Mouse (Mus musculus) liver, embryonic 12.5 days (tissue): ENCODE data around the gene Dnajb13. TPM values are rescaled to one million over a fixed set of nuclear protein-coding genes. Genes with fewer than 3 reads are reported as not detected.
"Not testable (repeated sequence)": the region's sequence is repeated elsewhere in the genome, so short reads cannot be mapped to it uniquely, and the experiment has no call there.

Source experiments
- ATAC-seq: fragments of 200-750 bp; cut with Nextera tagmentation; 2 replicates; pipeline ENCODE4 v1.8.0; 2017; ENCODE audit warnings: moderate number of reproducible peaks, mild to moderate bottlenecking, moderate library complexity
- H3K27ac ChIP-seq: fragments of 300-500 bp; sonication (generic); 2 replicates; pipeline ENCODE4 v1.5.1; 2016; ENCODE audit warnings: mild to moderate bottlenecking
- H3K27me3 ChIP-seq: fragments of 300-500 bp; sonication (generic); replicated peaks from 2 replicates; pipeline ENCODE4 v1.6.1; 2016; ENCODE audit warnings: mild to moderate bottlenecking, moderate library complexity
- H3K36me3 ChIP-seq: fragments of 300-500 bp; sonication (generic); 2 replicates; pipeline ENCODE4 v1.6.1; 2016; ENCODE audit warnings: mild to moderate bottlenecking, moderate library complexity
- H3K4me1 ChIP-seq: fragments of 300-500 bp; sonication (generic); 2 replicates; pipeline ENCODE4 v1.6.1; 2016
- H3K4me2 ChIP-seq: fragments of 300-500 bp; sonication (generic); 2 replicates; pipeline ENCODE4 v1.6.1; 2016; ENCODE audit warnings: mild to moderate bottlenecking, moderate library complexity
- H3K4me3 ChIP-seq: fragments of 300-500 bp; sonication (generic); 2 replicates; pipeline ENCODE4 v1.5.1; 2016; ENCODE audit warnings: mild to moderate bottlenecking, moderate library complexity
- H3K9ac ChIP-seq: fragments of 300-500 bp; sonication (generic); 2 replicates; pipeline ENCODE4 v1.6.1; 2016; ENCODE audit warnings: mild to moderate bottlenecking, moderate library complexity
- H3K9me3 ChIP-seq: fragments of 300-500 bp; sonication (generic); replicated peaks from 2 replicates; pipeline ENCODE4 v1.6.1; 2016; ENCODE audit warnings: mild to moderate bottlenecking, moderate library complexity
- WGBS: fragments of 180-500 bp; shearing (Covaris S2); methylation state at CpG from one replicate; pipeline ENCODE4 v1.1.7; 2016; ENCODE audit not compliant: insufficient replicate concordance; 5-methylcytosine and 5-hydroxymethylcytosine counted together
- polyA plus RNA-seq: library from polyadenylated mRNA; unstranded; fragments of >200 nt; fragmentation: Nextera tagmentation; extraction: Ambion mirVana; gene quantifications from 2 replicates; pipeline ENCODE4 v1.2.1, GENCODE M21; 2016

The Dnajb13 gene
- polyA plus RNA-seq, 1 experiment from 2014 or later, result 2.5 TPM

DNA sequence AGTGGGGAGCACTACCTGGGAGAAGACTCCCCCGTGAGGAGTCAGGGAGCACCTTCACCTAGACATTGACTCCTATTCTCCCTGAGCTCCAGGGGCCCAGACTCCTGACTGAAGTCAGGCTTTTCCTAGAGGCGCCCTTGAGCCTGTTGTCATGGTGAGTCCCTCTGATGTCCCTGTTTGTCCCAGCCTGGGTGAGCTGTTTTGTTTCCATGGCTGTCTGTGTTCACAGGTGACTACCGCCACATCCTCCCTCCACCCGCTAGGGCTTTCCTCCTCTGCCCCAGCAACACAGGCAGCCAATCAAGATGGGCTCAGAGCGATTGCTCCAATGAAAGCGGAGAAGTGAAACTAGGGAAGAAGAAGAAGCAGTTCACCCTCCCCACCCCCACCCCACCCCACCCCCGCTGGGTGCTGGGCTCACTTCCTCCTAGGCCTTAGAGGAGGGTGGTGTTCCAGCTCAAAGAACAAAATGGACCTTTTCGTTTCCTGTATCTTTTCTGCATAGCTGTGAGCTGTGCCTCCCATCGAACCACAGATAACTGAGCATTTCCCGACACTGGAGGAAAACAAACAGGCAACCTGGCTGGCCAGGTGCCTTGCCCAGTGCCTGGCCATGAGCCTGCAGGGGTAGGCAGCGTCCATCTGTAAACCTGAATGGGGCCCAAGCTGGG lies 19.0 kb downstream of the Dnajb13 start:
- WGBS, result 26% methylated on average over 11 of the region's 11 CpGs
- peak overlapping the region; percentile 91 for H3K27ac ChIP-seq
- H3K36me3 ChIP-seq, result peaks cover 69% of the 10 kb centered on the region
- H3K9ac ChIP-seq, result peak overlapping the region; percentile 95
- no peaks in the 10 kb centered on the region for H3K27me3 ChIP-seq
- peak overlapping the region; percentile 82 for H3K4me3 ChIP-seq
- H3K4me2 ChIP-seq, result peak overlapping the region; percentile 94
- peaks cover 80% of the 10 kb centered on the region for H3K4me1 ChIP-seq
- H3K9me3 ChIP-seq, result no peaks in the 10 kb centered on the region
- ATAC-seq, result peak; percentile 31

GRCm38 (mm10) chr7:100495042-100495441 lies 19.7 kb downstream of the Dnajb13 start:
- H3K4me1 ChIP-seq, result peaks cover 74% of the 10 kb centered on the region
- H3K9me3 ChIP-seq, result no peaks in the 10 kb centered on the region
- no peaks in the 10 kb centered on the region for H3K27me3 ChIP-seq
- peaks cover 62% of the 10 kb centered on the region for H3K36me3 ChIP-seq
- ATAC-seq, result no peak
- 33% methylated on average over 8 of the region's 8 CpGs for whole genome bisulfite sequencing
- H3K9ac ChIP-seq, result peak overlapping the region; percentile 95
- peak overlapping the region; percentile 91 for H3K27ac ChIP-seq
- peak overlapping the region; percentile 82 for H3K4me3 ChIP-seq
- H3K4me2 ChIP-seq, result peak overlapping the region; percentile 94

GRCm38 (mm10) chr7:100494415-100494831 lies 20.3 kb downstream of the Dnajb13 start:
- Histone ChIP-seq H3K36me3 (peaks cover 56% of the 10 kb centered on the region), H3K27ac (peak overlapping the region; percentile 91), H3K9ac (peak overlapping the region; percentile 95), H3K4me1 (peaks cover 68% of the 10 kb centered on the region), H3K4me3 (peak overlapping the region; percentile 82), H3K4me2 (peak overlapping the region; percentile 94), H3K9me3 (no peaks in the 10 kb centered on the region), H3K27me3 (no peaks in the 10 kb centered on the region)
- 54% methylated on average over 7 of the region's 7 CpGs for WGBS
- no peak for ATAC-seq

DNA sequence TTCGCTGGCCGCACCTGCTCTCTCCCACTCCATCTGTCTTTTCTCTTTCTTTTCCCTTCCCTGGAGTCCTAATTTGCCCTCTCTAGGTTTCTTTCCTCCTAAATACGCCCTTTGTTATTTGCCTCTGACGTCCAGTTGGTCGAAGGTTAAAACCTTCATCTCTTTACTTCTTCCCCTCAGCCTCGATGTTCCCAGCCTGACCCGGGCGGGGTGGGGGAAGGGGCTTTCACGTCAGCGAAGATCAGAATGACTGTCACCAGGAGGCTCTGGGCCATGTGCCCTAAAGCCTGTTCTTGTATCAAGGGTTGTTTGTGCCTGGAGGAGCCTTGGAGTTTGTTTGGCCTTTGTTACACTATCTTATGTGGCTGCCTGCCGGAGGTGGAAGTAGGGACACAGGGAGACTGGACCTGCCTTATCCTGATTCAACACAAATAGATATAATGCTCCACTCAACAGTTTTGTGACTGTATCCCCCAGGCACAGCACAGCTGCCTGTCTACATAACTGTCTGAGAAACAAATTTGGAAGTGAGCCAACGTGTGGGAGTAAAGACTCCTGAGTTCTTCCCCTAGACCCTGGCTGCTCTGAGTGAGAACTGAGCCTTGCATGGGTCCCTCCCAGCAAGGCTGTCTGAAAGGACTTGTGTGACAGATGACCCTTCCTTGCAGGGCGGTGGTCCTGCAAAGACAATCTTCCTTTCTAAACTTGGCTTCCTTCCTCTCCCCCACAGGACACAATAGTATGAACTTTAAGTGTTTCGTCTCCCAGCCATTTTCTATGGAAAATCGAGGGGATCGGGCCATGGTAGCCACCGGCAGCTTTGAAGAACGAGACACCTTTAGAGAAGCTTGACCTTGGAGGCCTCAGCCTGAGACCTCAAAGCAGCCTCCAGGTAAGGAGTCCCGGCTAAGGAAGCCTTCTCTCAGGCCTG lies 21.0 kb downstream of the Dnajb13 start:
- H3K27ac ChIP-seq, result peak overlapping the region; percentile 91
- peak overlapping the region; percentile 95 for H3K9ac ChIP-seq
- ATAC-seq, result peak; percentile 2; the same call in 1 of the 2 replicates
- peak overlapping the region; percentile 82 for H3K4me3 ChIP-seq
- H3K36me3 ChIP-seq, result peaks cover 49% of the 10 kb centered on the region
- 13% methylated on average over 19 of the region's 19 CpGs for WGBS
- no peaks in the 10 kb centered on the region for H3K27me3 ChIP-seq
- H3K4me1 ChIP-seq, result peaks cover 61% of the 10 kb centered on the region
- peak overlapping the region; percentile 94 for H3K4me2 ChIP-seq
- no peaks in the 10 kb centered on the region for H3K9me3 ChIP-seq

DNA sequence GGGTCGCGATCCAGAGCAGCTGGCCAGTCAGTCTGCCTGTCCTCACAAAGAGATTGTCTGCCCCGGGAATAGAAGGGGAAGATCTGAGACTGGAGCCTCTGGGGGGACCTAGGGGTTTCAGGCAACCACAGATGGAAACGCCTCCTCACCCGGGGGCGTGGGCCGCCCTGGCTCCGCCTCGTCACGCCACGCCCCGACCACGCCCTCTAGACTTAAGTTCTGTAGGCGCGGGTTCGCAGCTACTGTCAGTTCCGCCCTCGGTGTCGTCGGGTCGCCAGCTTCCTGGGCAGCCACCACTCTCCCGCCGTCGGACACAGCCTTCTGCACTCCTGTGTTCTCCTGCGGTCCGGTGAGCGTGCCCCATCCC lies 21.7 kb downstream of the Dnajb13 start, which contains the start of gene Ucp2:
Gene Ucp2 (plus strand): TSS at position 221 of the 367 bp plus-strand sequence.
- WGBS, result under 1% methylated on average over 27 of the region's 27 CpGs
- Histone ChIP-seq H3K9ac (peak within 1 kb of the TSS; percentile 95), H3K36me3 (peaks cover 42% of the 10 kb centered on the region), H3K4me3 (peak within 1 kb of the TSS; percentile 82), H3K4me2 (peak within 1 kb of the TSS; percentile 94), H3K9me3 (no peaks in the 10 kb centered on the region), H3K4me1 (peaks cover 54% of the 10 kb centered on the region), H3K27me3 (no peaks in the 10 kb centered on the region), H3K27ac (peak within 1 kb of the TSS; percentile 91)
- peak; percentile 86 for ATAC-seq

DNA sequence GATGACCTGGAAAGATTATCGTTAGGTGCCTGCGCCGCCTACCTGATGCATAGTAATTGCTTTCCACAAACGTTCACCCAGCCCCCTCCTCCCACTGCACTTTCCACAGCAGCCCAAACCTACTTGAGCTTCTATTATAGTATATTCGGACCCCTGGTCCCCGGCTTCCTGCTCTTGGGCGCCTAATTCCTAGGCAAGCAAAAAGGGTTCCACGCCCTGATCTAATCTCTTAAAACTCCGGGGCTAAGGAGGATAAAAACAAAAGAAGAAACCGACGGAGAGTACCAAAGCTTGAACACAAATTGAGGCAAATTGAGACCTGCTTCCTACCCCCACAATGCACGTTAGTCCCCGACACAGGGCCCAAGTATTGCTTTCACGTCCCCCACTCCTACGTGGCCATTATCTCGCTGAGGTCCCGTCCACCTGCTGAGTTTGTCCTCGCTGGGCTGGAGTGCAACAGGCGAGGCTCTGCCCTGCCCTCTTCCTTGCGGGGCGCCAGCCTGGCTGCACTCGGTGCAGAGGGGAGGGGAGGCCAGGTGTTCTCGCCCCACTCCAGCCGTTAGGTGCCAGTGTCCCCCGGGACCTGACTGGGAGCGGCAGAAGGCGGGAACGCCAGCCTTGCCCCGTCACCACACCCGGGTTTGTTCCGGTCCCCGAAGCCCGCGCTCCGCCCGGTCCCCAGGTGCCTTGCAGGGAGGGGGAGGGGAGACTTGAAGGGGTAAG lies 22.2 kb downstream of the Dnajb13 start:
- Histone ChIP-seq H3K9ac (peak overlapping the region; percentile 95), H3K9me3 (no peaks in the 10 kb centered on the region), H3K36me3 (peaks cover 37% of the 10 kb centered on the region), H3K4me3 (peak overlapping the region; percentile 82), H3K27ac (peak overlapping the region; percentile 91), H3K27me3 (no peaks in the 10 kb centered on the region), H3K4me1 (peaks cover 51% of the 10 kb centered on the region), H3K4me2 (peak overlapping the region; percentile 94)
- peak; percentile 75 for ATAC-seq
- WGBS, result 2% methylated on average over 36 of the region's 36 CpGs

DNA sequence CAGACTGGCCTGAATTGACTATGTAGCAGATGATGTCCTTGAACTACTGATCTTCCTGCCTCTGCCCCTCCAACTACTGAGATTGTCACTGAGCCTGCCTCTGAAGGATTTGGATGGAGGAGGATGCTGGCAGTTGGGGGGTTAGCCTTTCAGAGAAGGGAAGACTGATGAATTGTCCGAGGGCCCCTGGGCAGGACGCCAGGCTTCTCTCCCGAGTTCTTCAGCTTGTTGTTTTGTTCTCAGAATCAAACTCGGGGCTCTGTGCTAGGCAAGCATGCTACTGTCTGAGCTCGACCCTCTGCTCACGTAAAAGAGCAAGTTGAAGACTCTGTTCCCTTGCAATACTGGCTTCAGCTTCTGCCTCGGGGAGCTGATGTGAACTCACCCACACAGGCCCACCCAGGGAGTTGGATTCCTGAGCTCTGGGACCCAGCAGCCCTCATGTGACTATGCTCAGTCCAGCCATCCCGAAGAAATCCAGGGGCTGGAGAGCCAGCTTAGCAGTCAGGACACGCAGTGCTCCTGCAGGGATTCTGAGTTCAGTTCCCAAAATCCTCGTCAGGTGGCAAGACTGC lies 26.2 kb downstream of the Dnajb13 start:
- Histone ChIP-seq H3K36me3 (no peaks in the 10 kb centered on the region), H3K27ac (no peak overlapping the region), H3K4me1 (peaks cover 37% of the 10 kb centered on the region), H3K9me3 (no peaks in the 10 kb centered on the region), H3K27me3 (no peaks in the 10 kb centered on the region), H3K4me2 (no peak overlapping the region), H3K9ac (no peak overlapping the region), H3K4me3 (no peak overlapping the region)
- ATAC-seq, result no peak
- 58% methylated on average over 10 of the region's 10 CpGs for WGBS

DNA sequence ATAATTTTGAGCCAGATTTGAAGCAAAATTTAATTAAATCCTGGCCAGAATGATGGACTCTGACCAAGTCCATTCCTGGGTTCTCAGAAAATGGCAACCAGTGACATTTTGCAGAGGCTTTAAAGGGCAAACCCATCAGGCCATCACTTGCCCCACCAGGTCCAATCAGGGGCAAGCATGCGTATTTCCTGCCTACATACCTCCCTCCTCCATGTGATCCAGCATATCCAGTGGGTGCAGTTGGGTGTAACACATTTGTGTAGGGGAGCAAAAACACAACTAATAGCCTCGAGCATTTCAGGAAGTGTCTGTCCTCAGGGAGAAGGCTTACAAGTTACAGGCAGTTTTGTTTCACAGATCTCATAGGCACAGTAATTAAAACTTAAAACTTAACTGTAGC lies 27.5 kb downstream of the Dnajb13 start:
- Histone ChIP-seq H3K4me2 (no peak overlapping the region), H3K36me3 (no peaks in the 10 kb centered on the region), H3K4me3 (no peak overlapping the region), H3K9me3 (no peaks in the 10 kb centered on the region), H3K4me1 (peaks cover 36% of the 10 kb centered on the region), H3K9ac (peak overlapping the region; percentile 24; the same call in 1 of the 2 replicates), H3K27me3 (no peaks in the 10 kb centered on the region), H3K27ac (no peak overlapping the region)
- no peak for ATAC-seq
- WGBS, result 52% methylated on average over 2 of the region's 2 CpGs

GRCm38 (mm10) chr7:100484493-100484892 lies 30.3 kb downstream of the Dnajb13 start:
- Histone ChIP-seq H3K9ac (no peak overlapping the region), H3K4me2 (no peak overlapping the region), H3K9me3 (no peaks in the 10 kb centered on the region), H3K4me1 (peaks cover 41% of the 10 kb centered on the region), H3K36me3 (no peaks in the 10 kb centered on the region), H3K27me3 (peaks cover 1% of the 10 kb centered on the region; the same call in 1 of the 2 replicates), H3K27ac (no peak overlapping the region), H3K4me3 (no peak overlapping the region)
- WGBS, result 70% methylated on average over 5 of the region's 5 CpGs
- no peak for ATAC-seq

GRCm38 (mm10) chr7:100482046-100482445 lies 32.7 kb downstream of the Dnajb13 start:
- H3K27ac ChIP-seq, H3K9ac ChIP-seq, H3K9me3 ChIP-seq, H3K36me3 ChIP-seq, H3K4me3 ChIP-seq, H3K27me3 ChIP-seq, H3K4me2 ChIP-seq, ATAC-seq: not testable (repeated sequence)
- 88% methylated on average over 2 of the region's 2 CpGs for WGBS
- peaks cover 37% of the 10 kb centered on the region for H3K4me1 ChIP-seq

DNA sequence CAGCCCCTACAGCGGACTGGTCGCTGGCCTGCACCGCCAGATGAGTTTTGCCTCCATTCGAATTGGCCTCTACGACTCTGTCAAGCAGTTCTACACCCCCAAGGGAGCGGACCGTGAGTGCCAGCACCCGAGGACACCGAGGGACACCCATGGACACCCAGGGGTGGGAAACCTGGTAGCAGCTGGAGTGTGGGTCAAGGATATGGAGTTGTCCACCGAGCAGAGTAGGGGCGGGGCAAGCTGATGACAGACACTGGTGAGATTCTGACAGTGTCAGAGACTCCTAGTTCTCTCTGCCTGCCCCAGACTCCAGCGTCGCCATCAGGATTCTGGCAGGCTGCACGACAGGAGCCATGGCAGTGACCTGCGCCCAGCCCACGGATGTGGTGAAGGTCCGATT lies 34.6 kb downstream of the Dnajb13 start:
- WGBS, result 74% methylated on average over 17 of the region's 17 CpGs
- ATAC-seq, result peak; percentile 38; the same call in 1 of the 2 replicates

More for the DNA sequence above, 34.6 kb downstream of the Dnajb13 start:
- H3K36me3 ChIP-seq, result no peaks in the 10 kb centered on the region
- peaks cover 7% of the 10 kb centered on the region; the same call in 1 of the 2 replicates for H3K27me3 ChIP-seq
- H3K4me1 ChIP-seq, result peaks cover 36% of the 10 kb centered on the region
- no peaks in the 10 kb centered on the region for H3K9me3 ChIP-seq
- H3K4me2 ChIP-seq, result no peak overlapping the region
- no peak overlapping the region for H3K4me3 ChIP-seq
- H3K9ac ChIP-seq, result no peak overlapping the region
- H3K27ac ChIP-seq, result no peak overlapping the region
